Mouse (Mus musculus): ENCODE measurements around the gene Duxf3.
"Not testable (repeated sequence)": the region's sequence is repeated elsewhere in the genome, so short reads cannot be mapped to it uniquely, and the experiment has no call there.

Gene Duxf3

DNA sequence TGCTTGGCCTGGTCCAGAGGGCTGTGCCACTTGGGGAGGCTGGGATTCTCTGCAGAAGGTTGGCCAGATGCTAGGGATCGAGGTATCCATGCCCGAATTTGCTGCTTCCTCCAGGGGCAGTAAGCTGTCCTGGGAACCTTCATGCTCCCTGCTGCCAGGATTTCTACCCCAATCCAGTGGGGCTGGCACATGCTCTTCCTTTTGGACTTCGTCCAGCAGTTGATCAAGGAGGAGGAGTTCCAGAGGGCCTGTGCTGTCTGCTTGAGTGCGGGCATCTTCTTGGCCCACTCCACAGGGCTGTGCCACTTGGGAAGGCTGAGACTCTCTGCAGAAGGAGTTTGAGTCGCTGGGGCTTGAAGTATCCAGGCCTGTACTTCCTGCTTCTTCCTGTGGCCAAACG is 9.3 kb downstream of the Duxf3 start:
- DNase-seq (ENCODE audit: low spot score in 2 of 2) = not testable (repeated sequence)

DNA sequence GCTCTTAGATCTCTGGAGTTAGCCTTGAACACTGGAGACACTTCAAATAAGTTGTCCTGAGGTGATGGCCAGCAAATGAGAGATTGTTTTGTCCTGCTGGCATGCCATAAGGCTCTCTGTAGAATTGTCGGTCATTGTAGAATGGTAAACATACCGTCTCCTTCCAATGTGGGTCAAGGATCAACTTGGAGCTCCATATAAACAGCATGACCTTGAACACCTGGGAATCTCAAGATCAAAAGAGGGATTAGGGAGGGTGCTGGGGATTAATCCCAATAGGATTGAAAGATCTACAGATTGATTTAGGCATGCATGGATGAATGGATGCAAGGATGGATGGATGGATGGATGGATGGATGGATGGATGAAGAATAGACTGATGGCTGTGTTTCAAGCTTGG is 10.9 kb downstream of the Duxf3 start:
- peak in 1 of 2 experiments; percentile 69 for DNase-seq (ENCODE audit: low spot score in 2 of 2)

GRCm38 (mm10) chr10:58220726-58221125 is 11.7 kb downstream of the Duxf3 start:
- DNase-seq (ENCODE audit: low spot score in 2 of 2) = peak in 1 of 2 experiments; percentile 83

DNA sequence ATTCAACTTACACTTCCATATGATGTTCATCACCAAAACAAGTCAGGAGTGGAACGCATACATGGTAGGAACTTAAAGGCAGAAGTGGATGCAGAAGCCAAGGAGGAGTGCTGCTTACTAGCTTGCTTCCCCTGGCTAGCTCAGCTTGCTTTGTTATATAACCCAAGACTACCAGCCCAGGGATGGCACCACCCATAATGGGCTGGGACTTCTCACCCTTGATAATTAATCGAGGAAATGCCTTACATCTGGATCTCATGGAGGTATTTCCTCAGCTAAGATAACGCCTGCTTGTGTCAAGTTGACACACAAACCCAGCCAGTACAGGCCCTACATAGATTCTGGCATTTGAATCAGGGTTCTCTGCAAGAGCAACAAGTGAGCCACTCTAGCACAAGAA is 15.1 kb downstream of the Duxf3 start:
- DNase-seq (ENCODE audit: low spot score in 2 of 2) = peak in 1 of 2 experiments; percentile 73

- no peak for DNase-seq (ENCODE audit: low spot score in 2 of 2)
Measured at GRCm38 (mm10) chr10:58215353-58215752, 17.1 kb downstream of the Duxf3 start.

- DNase-seq (ENCODE audit: low spot score in 2 of 2) = no peak
Measured at GRCm38 (mm10) chr10:58214934-58215333, 17.5 kb downstream of the Duxf3 start.

DNA sequence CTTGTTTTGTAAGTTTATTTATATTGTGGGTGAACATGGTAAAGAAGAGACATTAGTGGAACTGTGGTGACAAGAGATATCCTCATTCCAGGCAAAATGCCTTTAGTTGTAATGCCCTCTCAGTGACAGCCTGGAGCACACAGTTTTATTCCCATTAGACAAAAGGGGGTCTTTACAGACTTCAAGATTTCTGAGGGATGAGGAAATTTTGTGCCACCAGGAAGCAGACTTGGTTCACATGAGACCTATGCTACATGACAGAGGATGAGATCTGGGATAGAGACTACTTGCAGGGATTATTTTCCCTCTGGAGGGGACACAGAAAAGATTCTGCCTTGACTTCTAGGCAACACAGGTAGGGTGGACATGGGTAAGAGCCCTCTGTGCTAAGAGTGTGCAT is 18.0 kb downstream of the Duxf3 start:
- no peak for DNase-seq (ENCODE audit: low spot score in 2 of 2)

DNA sequence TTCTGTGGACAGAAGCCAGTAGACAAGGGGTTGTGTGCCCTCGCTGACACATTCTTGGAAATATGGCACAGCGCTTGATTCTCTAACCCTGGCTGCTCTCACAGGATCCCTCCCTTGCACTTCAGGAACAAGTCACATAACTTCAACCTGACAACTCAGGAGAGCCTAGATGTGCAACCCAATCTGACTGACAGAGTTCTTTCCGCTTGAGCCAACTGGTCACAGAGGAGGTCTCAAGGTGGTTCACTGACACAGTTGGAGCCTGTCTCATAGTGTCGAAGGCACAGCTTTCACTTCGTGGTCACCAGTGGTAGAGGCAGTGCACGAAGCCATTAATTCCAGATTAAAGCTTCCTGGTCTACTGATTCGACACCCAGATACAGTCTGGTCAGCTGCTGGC is 20.2 kb downstream of the Duxf3 start:
- DNase-seq (ENCODE audit: low spot score in 2 of 2) = peak in 1 of 2 experiments; percentile 80

- DNase-seq (ENCODE audit: low spot score in 2 of 2) = no peak
Measured at GRCm38 (mm10) chr10:58211213-58211612, 21.3 kb downstream of the Duxf3 start.

- no peak for DNase-seq (ENCODE audit: low spot score in 2 of 2)
Measured at GRCm38 (mm10) chr10:58210514-58210913, 22.0 kb downstream of the Duxf3 start.

GRCm38 (mm10) chr10:58209710-58210467 is 22.6 kb downstream of the Duxf3 start:
- DNase-seq (ENCODE audit: low spot score in 2 of 2) = peak in 1 of 2 experiments; percentile 70

- no peak for DNase-seq (ENCODE audit: low spot score in 2 of 2)
Measured at GRCm38 (mm10) chr10:58206639-58207404, 25.7 kb downstream of the Duxf3 start.

DNA sequence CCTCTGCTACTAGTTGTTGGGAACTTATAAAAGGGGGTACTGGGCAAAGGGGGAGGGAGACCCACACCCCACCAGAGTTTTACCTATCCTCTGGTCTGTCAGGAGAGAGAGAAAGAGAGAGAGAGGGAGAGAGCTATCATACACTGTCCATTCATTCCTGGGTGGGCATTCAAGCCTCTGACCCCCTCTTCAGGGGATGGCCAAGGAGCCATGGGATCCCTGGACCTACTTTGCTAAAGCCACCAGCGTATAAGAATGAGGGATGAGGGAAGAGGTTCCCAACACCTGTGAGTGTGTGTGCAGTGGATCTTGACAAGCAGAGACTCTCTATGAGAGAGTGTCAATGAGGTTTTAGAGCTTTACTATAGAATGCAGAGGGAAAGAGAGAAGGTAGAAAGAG is 26.5 kb downstream of the Duxf3 start:
- DNase-seq (ENCODE audit: low spot score in 2 of 2) = no peak

All from urinary bladder, postnatal 4 days (tissue).